Mouse (Mus musculus) embryonic facial prominence, embryonic 12.5 days (tissue): ENCODE results near the gene Pde4dip. TPM values are rescaled to one million over a fixed set of nuclear protein-coding genes. Genes with fewer than 3 reads are reported as not detected.
A peak's percentile ranks its signal among the peaks of the same experiment; 100 is the strongest.

Experiments used
- ATAC-seq: fragments of 200-750 bp; cut with Nextera tagmentation; 2 replicates; pipeline ENCODE4 v1.8.0; 2017; ENCODE audit not compliant: insufficient number of reproducible peaks, insufficient read depth, low FRiP score, low TSS enrichment
- H3K27ac ChIP-seq: fragments of 300-500 bp; sonication (generic); 2 replicates; pipeline ENCODE4 v1.5.1; 2016; ENCODE audit warnings: mild to moderate bottlenecking
- H3K27me3 ChIP-seq: fragments of 300-500 bp; sonication (generic); 2 replicates; pipeline ENCODE4 v1.6.1; 2016; ENCODE audit warnings: mild to moderate bottlenecking, moderate library complexity
- H3K36me3 ChIP-seq: fragments of 300-500 bp; sonication (generic); 2 replicates; pipeline ENCODE4 v1.6.1; 2016; ENCODE audit warnings: mild to moderate bottlenecking
- H3K4me1 ChIP-seq: fragments of 300-500 bp; sonication (generic); 2 replicates; pipeline ENCODE4 v1.6.1; 2016
- H3K4me2 ChIP-seq: fragments of 300-500 bp; sonication (generic); replicated peaks from 2 replicates; pipeline ENCODE4 v1.6.1; 2016; ENCODE audit warnings: mild to moderate bottlenecking, moderate library complexity
- H3K4me3 ChIP-seq: fragments of 300-500 bp; sonication (generic); 2 replicates; pipeline ENCODE4 v1.5.1; 2016; ENCODE audit warnings: mild to moderate bottlenecking
- H3K9ac ChIP-seq: fragments of 300-500 bp; sonication (generic); 2 replicates; pipeline ENCODE4 v1.6.1; 2016; ENCODE audit warnings: mild to moderate bottlenecking, moderate library complexity
- H3K9me3 ChIP-seq: fragments of 300-500 bp; sonication (generic); 2 replicates; pipeline ENCODE4 v1.6.1; 2016; ENCODE audit warnings: mild to moderate bottlenecking, moderate library complexity
- WGBS: fragments of 180-500 bp; shearing (Covaris S2); methylation state at CpG from one replicate; pipeline ENCODE4 v1.1.7; 2016; 5-methylcytosine and 5-hydroxymethylcytosine counted together
- polyA plus RNA-seq: library from polyadenylated mRNA; unstranded; fragments of >200 nt; fragmentation: Nextera tagmentation; extraction: Ambion mirVana; gene quantifications from 2 replicates; pipeline ENCODE4 v1.2.1, GENCODE M21; 2016

The Pde4dip gene
- polyA plus RNA-seq, 1 experiment from 2014 or later = 32.4 TPM

GRCm38 (mm10) chr3:97930141-97930786 lies 41.8 kb upstream of the Pde4dip start:
- no peak overlapping the region for H3K4me2 ChIP-seq

GRCm38 (mm10) chr3:97928968-97929858 lies 40.7 kb upstream of the Pde4dip start:
- H3K9me3 ChIP-seq = no peaks in the 10 kb centered on the region
- H3K36me3 ChIP-seq = 0 out of 2 replicates have a peak, but pooled peaks cover 4% of the 10 kb centered on the region
- 56% methylated on average over 9 of the region's 9 CpGs for WGBS
- ATAC-seq = no peak
- no peak overlapping the region for H3K4me3 ChIP-seq
- H3K9ac ChIP-seq = no peak overlapping the region
- H3K4me1 ChIP-seq = peaks cover 35% of the 10 kb centered on the region
- H3K27ac ChIP-seq = no peak overlapping the region
- no peak overlapping the region for H3K4me2 ChIP-seq
- H3K27me3 ChIP-seq = no peaks in the 10 kb centered on the region

More at GRCm38 (mm10) chr3:97930141-97930786, 41.8 kb upstream of the Pde4dip start:
- no peak for ATAC-seq
- Histone ChIP-seq H3K36me3 (0 out of 2 replicates have a peak, but pooled peaks cover 2% of the 10 kb centered on the region), H3K27me3 (no peaks in the 10 kb centered on the region), H3K4me3 (no peak overlapping the region), H3K9ac (no peak overlapping the region), H3K27ac (0 out of 2 replicates have a peak overlapping the region, but pooled peaks have one; percentile 43), H3K9me3 (no peaks in the 10 kb centered on the region), H3K4me1 (peaks cover 39% of the 10 kb centered on the region)
- 20% methylated on average over 12 of the region's 12 CpGs for WGBS

- 77% methylated on average over 4 of the region's 4 CpGs for WGBS
- H3K4me2 ChIP-seq = no peak overlapping the region
- no peaks in the 10 kb centered on the region for H3K9me3 ChIP-seq
- H3K27me3 ChIP-seq = no peaks in the 10 kb centered on the region
- no peak overlapping the region for H3K27ac ChIP-seq
- no peak overlapping the region for H3K4me3 ChIP-seq
- no peak for ATAC-seq
- peaks cover 25% of the 10 kb centered on the region for H3K4me1 ChIP-seq
- 0 out of 2 replicates have a peak, but pooled peaks cover 4% of the 10 kb centered on the region for H3K36me3 ChIP-seq
- no peak overlapping the region for H3K9ac ChIP-seq
Observed at GRCm38 (mm10) chr3:97927322-97927721, 38.8 kb upstream of the Pde4dip start.

- Histone ChIP-seq H3K36me3 (peaks cover 16% of the 10 kb centered on the region), H3K27me3 (no peaks in the 10 kb centered on the region), H3K27ac (no peak overlapping the region), H3K4me2 (no peak overlapping the region), H3K9me3 (no peaks in the 10 kb centered on the region), H3K4me1 (peaks cover 9% of the 10 kb centered on the region; the same call in 1 of the 2 replicates), H3K4me3 (no peak overlapping the region), H3K9ac (no peak overlapping the region)
- WGBS = 88% methylated on average over 2 of the region's 2 CpGs
- no peak for ATAC-seq
Observed at GRCm38 (mm10) chr3:97925246-97925645, 36.7 kb upstream of the Pde4dip start.

- Histone ChIP-seq H3K9me3 (no peaks in the 10 kb centered on the region), H3K9ac (no peak overlapping the region), H3K27me3 (no peaks in the 10 kb centered on the region), H3K4me2 (no peak overlapping the region), H3K4me3 (no peak overlapping the region), H3K27ac (no peak overlapping the region), H3K4me1 (no peaks in the 10 kb centered on the region), H3K36me3 (peaks cover 51% of the 10 kb centered on the region)
- 95% methylated on average over 10 of the region's 10 CpGs for WGBS
- ATAC-seq = no peak
Observed at GRCm38 (mm10) chr3:97918885-97919550, 30.5 kb upstream of the Pde4dip start.

GRCm38 (mm10) chr3:97915081-97915480 lies 26.6 kb upstream of the Pde4dip start:
- WGBS = 74% methylated on average over 4 of the region's 4 CpGs
- ATAC-seq = no peak

GRCm38 (mm10) chr3:97911093-97911492 lies 22.6 kb upstream of the Pde4dip start:
- 87% methylated on average over 7 of the region's 7 CpGs for WGBS
- no peak for ATAC-seq

More at GRCm38 (mm10) chr3:97915081-97915480, 26.6 kb upstream of the Pde4dip start:
- no peaks in the 10 kb centered on the region for H3K27me3 ChIP-seq
- no peak overlapping the region for H3K4me3 ChIP-seq
- H3K9me3 ChIP-seq = no peaks in the 10 kb centered on the region
- peaks cover 43% of the 10 kb centered on the region for H3K36me3 ChIP-seq
- no peaks in the 10 kb centered on the region for H3K4me1 ChIP-seq
- no peak overlapping the region for H3K9ac ChIP-seq
- H3K27ac ChIP-seq = no peak overlapping the region
- no peak overlapping the region for H3K4me2 ChIP-seq

GRCm38 (mm10) chr3:97909737-97910136 lies 21.2 kb upstream of the Pde4dip start:
- Histone ChIP-seq H3K4me3 (no peak overlapping the region), H3K27ac (no peak overlapping the region), H3K36me3 (peaks cover 19% of the 10 kb centered on the region), H3K9me3 (no peaks in the 10 kb centered on the region), H3K27me3 (no peaks in the 10 kb centered on the region), H3K4me1 (no peaks in the 10 kb centered on the region), H3K4me2 (no peak overlapping the region), H3K9ac (no peak overlapping the region)
- 82% methylated on average over 2 of the region's 2 CpGs for WGBS
- ATAC-seq = no peak

More at GRCm38 (mm10) chr3:97911093-97911492, 22.6 kb upstream of the Pde4dip start:
- H3K4me3 ChIP-seq = no peak overlapping the region
- no peaks in the 10 kb centered on the region for H3K4me1 ChIP-seq
- no peaks in the 10 kb centered on the region for H3K9me3 ChIP-seq
- peaks cover 30% of the 10 kb centered on the region for H3K36me3 ChIP-seq
- no peak overlapping the region for H3K27ac ChIP-seq
- H3K27me3 ChIP-seq = no peaks in the 10 kb centered on the region
- H3K4me2 ChIP-seq = no peak overlapping the region
- no peak overlapping the region for H3K9ac ChIP-seq

- H3K4me1 ChIP-seq = peaks cover 4% of the 10 kb centered on the region
- H3K9me3 ChIP-seq = no peaks in the 10 kb centered on the region
- 22% methylated on average over 5 of the region's 5 CpGs for WGBS
- H3K36me3 ChIP-seq = no peaks in the 10 kb centered on the region
- H3K27me3 ChIP-seq = no peaks in the 10 kb centered on the region
- peak overlapping the region; percentile 82 for H3K9ac ChIP-seq
- peak overlapping the region; percentile 71 for H3K4me2 ChIP-seq
- peak overlapping the region; percentile 83 for H3K4me3 ChIP-seq
- no peak for ATAC-seq
- no peak overlapping the region for H3K27ac ChIP-seq
Observed at GRCm38 (mm10) chr3:97901586-97901985, 13.1 kb upstream of the Pde4dip start.

GRCm38 (mm10) chr3:97900516-97901490 lies 12.3 kb upstream of the Pde4dip start, which contains the start of gene Sec22b:
Sec22b (plus strand) TSS chr3:97901190.
- Histone ChIP-seq H3K4me2 (peak within 1 kb of the TSS; percentile 71), H3K4me3 (peak within 1 kb of the TSS; percentile 83), H3K4me1 (peaks cover 4% of the 10 kb centered on the region), H3K36me3 (no peaks in the 10 kb centered on the region), H3K27me3 (no peaks in the 10 kb centered on the region), H3K9ac (peak within 1 kb of the TSS; percentile 82), H3K9me3 (no peaks in the 10 kb centered on the region), H3K27ac (no peak within 1 kb of the TSS)
- WGBS = 4% methylated on average over 41 of the region's 41 CpGs
- ATAC-seq = peak; percentile 68; the same call in 1 of the 2 replicates
